Mouse (Mus musculus) CD8-positive naive resting alpha-beta T cell, adult 57 days (primary cell): ENCODE measurements around the gene Lama2. TPM values are rescaled to one million over a fixed set of nuclear protein-coding genes. Genes with fewer than 3 reads are reported as not detected.

ENCODE experiments used
- total RNA-seq: library from RNA; stranded (reverse); gene quantifications from one replicate; pipeline ENCODE4 v1.2.4, GENCODE M21; 2023

The Lama2 gene
- not detected for total RNA-seq

GRCm38 (mm10) chr10:27619658-27620057 lies at the start of gene Lama2:
Gene Lama2 (minus strand): TSS chr10:27619758.

